In the genomic region with DNA sequence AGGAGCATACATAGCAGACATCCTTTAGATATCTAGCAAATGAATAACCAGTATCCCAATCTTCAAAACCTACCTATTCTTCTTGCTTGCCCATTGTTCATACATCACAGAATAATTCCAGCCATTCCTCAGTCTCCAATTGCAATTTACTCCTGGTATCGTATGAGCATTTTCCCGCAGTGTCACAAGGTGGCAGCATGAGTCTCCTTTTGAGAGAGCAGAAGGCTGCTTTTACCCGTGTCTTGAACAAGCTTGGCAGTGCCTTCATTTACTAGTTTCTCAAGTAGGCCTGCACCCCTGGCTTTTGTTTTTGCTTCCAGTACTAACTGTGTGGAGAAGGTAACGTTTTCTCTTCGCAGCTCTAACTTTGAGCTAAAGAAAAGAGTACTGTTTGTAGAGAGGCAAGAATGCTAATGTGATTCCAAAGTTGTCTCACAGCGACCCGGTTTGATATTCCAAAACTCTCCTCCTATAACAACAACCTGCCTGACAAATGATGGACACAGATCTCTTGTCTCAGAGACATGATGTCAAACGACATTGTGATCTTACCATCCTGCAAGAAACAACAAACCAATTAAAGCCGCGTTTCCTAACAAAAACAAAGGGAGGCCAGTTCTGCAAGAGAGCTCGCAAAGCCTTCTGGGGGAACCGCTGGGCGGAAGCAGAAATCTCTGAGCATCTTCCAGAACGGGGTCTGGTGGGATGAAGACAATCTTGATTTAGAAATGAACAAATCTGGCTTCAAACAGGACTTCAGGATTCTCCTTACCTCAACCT, we compare ENCODE assay signal across 8 mouse cellular contexts. TPM values are rescaled to one million over a fixed set of nuclear protein-coding genes. Genes with fewer than 3 reads are reported as not detected.
A peak's percentile ranks its signal among the peaks of the same experiment; 100 is the strongest.
DNase-seq lines count a peak whose midpoint lies in the region; ATAC-seq and TF ChIP-seq lines count a peak whose summit lies in the region.

No protein-coding gene starts in this region.

- in situ Hi-C loops in CH12.LX (cut with MboI; ENCODE audit: low pct_ligation_motif_present, low pct_unique_long_range_greater_than_20kb, low sequenced_read_pairs): no loop called here

- no peaks in the 10 kb centered on the region for H3K79me2 ChIP-seq in CH12.LX (replicated peaks; ENCODE audit: control insufficient read depth, extremely low read depth, insufficient read depth, poor library complexity, severe bottlenecking)
- no peaks in the 10 kb centered on the region for H3K79me2 ChIP-seq in heart, adult 2 months (replicated peaks; ENCODE audit: control insufficient read depth, insufficient read depth, low read length)

- no peaks in the 10 kb centered on the region for H3K4me1 ChIP-seq in CH12.LX (ENCODE audit: control insufficient read depth in 1 of 2, insufficient read depth in 2 of 2)
- no peaks in the 10 kb centered on the region; the same call in 1 of the 2 replicates for H3K4me1 ChIP-seq in heart, adult 2 months (ENCODE audit: control insufficient read depth, insufficient read depth, low read length)
- no peaks in the 10 kb centered on the region for H3K4me1 ChIP-seq in lung, embryonic 14.5 days (ENCODE audit: insufficient read depth)

- no peak overlapping the region for H3K4me3 ChIP-seq in CH12.LX (replicated peaks in 1 of 3; ENCODE audit: low read depth in 2 of 3, low read length in 2 of 3, poor library complexity in 1 of 3)
- no peak overlapping the region for H3K4me3 ChIP-seq in heart, adult 2 months
- H3K4me3 ChIP-seq in lung, embryonic 14.5 days (ENCODE audit: low read depth, low read length): no peak overlapping the region

- no peaks in the 10 kb centered on the region for H3K36me3 ChIP-seq in CH12.LX (replicated peaks in 1 of 2; ENCODE audit: control insufficient read depth in 1 of 2, insufficient read depth in 1 of 2, low read length in 1 of 2)
- H3K36me3 ChIP-seq in heart, adult 2 months (ENCODE audit: control insufficient read depth, insufficient read depth, low read length): peaks cover 4% of the 10 kb centered on the region; the same call in 1 of the 2 replicates
- no peaks in the 10 kb centered on the region for H3K36me3 ChIP-seq in lung, embryonic 14.5 days (ENCODE audit: insufficient read depth)

- no peak for TF ChIP-seq POLR2A in CH12.LX (IDR thresholded peaks at IDR 0.05; ENCODE audit: low read depth, low read length)
- TF ChIP-seq POLR2A in heart, adult 2 months (IDR thresholded peaks at IDR 0.05; ENCODE audit: insufficient read depth, low read depth, low read length): no peak

- intact Hi-C loops in heart, adult 2 months (cut with DNase I): loop anchor here (2.0 to 10.0 kb wide), 6 partner anchors 483 to 1225 kb away; no protein-coding TSS in a partner anchor

- no peak overlapping the region for H3K27ac ChIP-seq in CH12.LX (ENCODE audit: insufficient read depth, low read depth)
- no peak overlapping the region for H3K27ac ChIP-seq in heart, adult 2 months
- H3K27ac ChIP-seq in lung, embryonic 14.5 days (ENCODE audit: low read depth): no peak overlapping the region

- H3K9ac ChIP-seq in CH12.LX (ENCODE audit: insufficient read depth, low read depth): no peak overlapping the region
- no peak overlapping the region; the same call in 1 of the 2 replicates for H3K9ac ChIP-seq in heart, adult 2 months (ENCODE audit: low read depth, low read length)
- H3K9ac ChIP-seq in lung, embryonic 14.5 days: no peak overlapping the region

- ATAC-seq in lung, embryonic 14.5 days (ENCODE audit: insufficient read depth): peak; percentile 55; the same call in 1 of the 2 replicates
- no peak for ATAC-seq in inflammation-experienced regulatory T-cells, adult 6 months

- peak; percentile 54 to 94; a peak in 3 of 4 replicates for TF ChIP-seq CTCF in CH12.LX (conservative IDR thresholded peaks at IDR 0.05 in 1 of 2, IDR thresholded peaks at IDR 0.05 in 1 of 2; ENCODE audit: low read depth in 2 of 2, low read length in 2 of 2)
- TF ChIP-seq CTCF in heart, adult 2 months (IDR thresholded peaks at IDR 0.05): peak; percentile 88
- TF ChIP-seq CTCF in lung, embryonic 14.5 days (IDR thresholded peaks at IDR 0.05; ENCODE audit: low read depth): peak; percentile 89

- H3K9me3 ChIP-seq in CH12.LX (replicated peaks; ENCODE audit: low read length): no peaks in the 10 kb centered on the region
- no peaks in the 10 kb centered on the region for H3K9me3 ChIP-seq in lung, embryonic 14.5 days (ENCODE audit: low read depth, low read length)

- WGBS in heart, adult 2 months: 46% methylated on average over 14 of the region's 14 CpGs
- 48% methylated on average over 14 of the region's 14 CpGs for WGBS in large intestine, adult 2 months
- 40% methylated on average over 14 of the region's 14 CpGs for WGBS in lung, embryonic 14.5 days

- dilution Hi-C loops in CH12.LX (cut with MboI; ENCODE audit: extremely low pct_ligation_motif_present, extremely low pct_unique_long_range_greater_than_20kb, low sequenced_read_pairs): no loop called here

- peak; percentile 99 for TF ChIP-seq RAD21 in CH12.LX (IDR thresholded peaks at IDR 0.05; ENCODE audit: low read depth, low read length)

- no peak overlapping the region for H3K4me2 ChIP-seq in CH12.LX (ENCODE audit: insufficient read depth, low read depth, poor library complexity, severe bottlenecking)
- no peak overlapping the region for H3K4me2 ChIP-seq in lung, embryonic 14.5 days

- DNase-seq in CH12.LX (ENCODE audit: extremely low read depth): peak; percentile 71
- peak; percentile 64 to 70 for DNase-seq in adrenal gland, adult 18-20 months (ENCODE audit: low spot score in 2 of 2)
- DNase-seq in embryo, embryonic 11.5 days (ENCODE audit: low read depth, low spot score): peak; percentile 66
- peak; percentile 73 to 78 for DNase-seq in heart, adult 2 months
- DNase-seq in large intestine, adult 2 months (ENCODE audit: low read depth, low spot score): peak; percentile 46
- DNase-seq in lung, embryonic 14.5 days: peak; percentile 95
- DNase-seq in retina, postnatal 7 days (ENCODE audit: low read depth, low spot score): peak; percentile 62

- TF ChIP-seq EP300 in CH12.LX (IDR thresholded peaks at IDR 0.05; ENCODE audit: low read length): no peak
- peak; percentile 93 for TF ChIP-seq EP300 in heart, adult 2 months (IDR thresholded peaks at IDR 0.05; ENCODE audit: insufficient read depth, low read depth, low read length)

- H3K27me3 ChIP-seq in CH12.LX (replicated peaks): no peaks in the 10 kb centered on the region
- H3K27me3 ChIP-seq in heart, adult 2 months (ENCODE audit: control insufficient read depth, insufficient read depth, low read length): no peaks in the 10 kb centered on the region
- H3K27me3 ChIP-seq in lung, embryonic 14.5 days (ENCODE audit: insufficient read depth, low read length): no peaks in the 10 kb centered on the region

TF ChIP-seq in CH12.LX, 34 proteins besides CTCF, POLR2A, EP300 and RAD21:
- peak; percentile 92 for TF ChIP-seq ZC3H11A (IDR thresholded peaks at IDR 0.05; ENCODE audit: low read depth, low read length)
- TF ChIP-seq SMC3 (IDR thresholded peaks at IDR 0.05; ENCODE audit: low read depth, low read length): peak; percentile 94
- TF ChIP-seq JUN (IDR thresholded peaks at IDR 0.05; ENCODE audit: insufficient read depth, low read depth, low read length): no peak
TF ChIP-seq in CH12.LX: peak in this region for 2.

RNA-seq across cellular contexts. Expression of a gene that starts 5.0 kb away (rescaled TPM):
- total RNA-seq in CH12.LX (2012; rRNA removed) (0.17 and 0.34 TPM in 2 replicates), CH12.LX (2014; rRNA removed) (1.2 and 1.3 TPM in 2 replicates)
- polyA plus RNA-seq in CH12.LX (2012; ENCODE audit: insufficient read length, low read depth): 1.0 and 1.6 TPM in 2 replicates
- total RNA-seq in adrenal gland, adult 18-20 months (2021): 100 to 1,000 TPM; 234 to 351 TPM
- total RNA-seq in heart, adult 2 months (2021): 10 to 100 TPM; 64.8 to 74.0 TPM
- 76.9 and 92.0 TPM in 2 replicates for polyA plus RNA-seq in heart, adult 2 months (2012; rRNA removed)
- 28.7 and 45.4 TPM in 2 replicates for polyA plus RNA-seq in large intestine, adult 2 months (2012; rRNA removed)
- polyA plus RNA-seq in lung, embryonic 14.5 days (2014; fragmentation: Nextera tagmentation; extraction: Ambion mirVana): 64.8 and 67.1 TPM in 2 replicates
- under 1 TPM in 1 of 3 experiments, not detected in 2; 0.15 TPM for polyA plus RNA-seq in inflammation-experienced regulatory T-cells, adult 6 months (2017; shearing (Covaris generic))

RNA-seq across cellular contexts. Expression of a gene that starts 42.4 kb away (rescaled TPM):
- total RNA-seq in CH12.LX (2012; rRNA removed) (0.34 and 0.68 TPM in 2 replicates), CH12.LX (2014; rRNA removed) (0.23 TPM in 2 replicates)
- polyA plus RNA-seq in CH12.LX (2012; ENCODE audit: insufficient read length, low read depth): 0.20 and 0.29 TPM in 2 replicates
- total RNA-seq in adrenal gland, adult 18-20 months (2021): 1 to 10 TPM; 7.6 to 8.3 TPM
- 10 to 100 TPM; 76.5 to 84.3 TPM for total RNA-seq in heart, adult 2 months (2021)
- 21.6 and 48.2 TPM in 2 replicates for polyA plus RNA-seq in heart, adult 2 months (2012; rRNA removed)
- polyA plus RNA-seq in large intestine, adult 2 months (2012; rRNA removed): 4.2 and 5.2 TPM in 2 replicates
- 1.2 and 1.9 TPM in 2 replicates for polyA plus RNA-seq in lung, embryonic 14.5 days (2014; fragmentation: Nextera tagmentation; extraction: Ambion mirVana)
- not detected for polyA plus RNA-seq in inflammation-experienced regulatory T-cells, adult 6 months (2017; shearing (Covaris generic))

Comparison
In these comparisons a context has a peak if more than half of its experiments do, and no peak if none do; other contexts are left out.
1. RNA of a gene that starts 5.0 kb away (polyA plus RNA-seq): 76.9 to 92.0 TPM in heart, adult 2 months, 64.8 to 67.1 TPM in lung, embryonic 14.5 days and 28.7 to 45.4 TPM in large intestine, adult 2 months; 1.0 to 1.6 TPM in CH12.LX and 0.15 TPM in inflammation-experienced regulatory T-cells, adult 6 months; every median in the first group is over 10 times any median in the second.
2. Peak in every context shown above with its lines, with median percentiles within 50 percentile points of each other: DNase-seq and CTCF ChIP-seq.